Mouse (Mus musculus) heart, embryonic 16.5 days (tissue): Measurements from ENCODE around the gene Bco2. TPM values are rescaled to one million over a fixed set of nuclear protein-coding genes. Genes with fewer than 3 reads are reported as not detected.

ENCODE experiments used
- ATAC-seq: fragments of 200-750 bp; cut with Nextera tagmentation; replicated peaks from 2 replicates; pipeline ENCODE4 v1.8.0; 2017; ENCODE audit warnings: moderate number of reproducible peaks; ENCODE audit not compliant: insufficient read depth, low FRiP score; ENCODE audit errors: extremely low read depth
- H3K27ac ChIP-seq: fragments of 300-500 bp; sonication (generic); 2 replicates; pipeline ENCODE4 v1.5.1; 2014; ENCODE audit warnings: mild to moderate bottlenecking, low read length, control low read depth, moderate library complexity
- H3K27me3 ChIP-seq: fragments of 300-500 bp; sonication (generic); 2 replicates; pipeline ENCODE4 v1.6.1; 2014; ENCODE audit warnings: low read length, mixed read lengths; ENCODE audit not compliant: control insufficient read depth, insufficient read depth
- H3K36me3 ChIP-seq: fragments of 300-500 bp; sonication (generic); 2 replicates; pipeline ENCODE4 v1.6.1; 2014; ENCODE audit not compliant: control insufficient read depth, insufficient read depth
- H3K4me1 ChIP-seq: fragments of 300-500 bp; sonication (generic); 2 replicates; pipeline ENCODE4 v1.6.1; 2014; ENCODE audit warnings: low read length, mixed read lengths; ENCODE audit not compliant: control insufficient read depth, insufficient read depth
- H3K4me2 ChIP-seq: fragments of 300-500 bp; sonication (generic); 2 replicates; pipeline ENCODE4 v1.6.1; 2014; ENCODE audit warnings: low read depth, mild to moderate bottlenecking, control low read depth, low read length
- H3K4me3 ChIP-seq: fragments of 300-500 bp; sonication (generic); 2 replicates; pipeline ENCODE4 v1.5.1; 2014; ENCODE audit warnings: mild to moderate bottlenecking, control low read depth, low read length
- H3K9ac ChIP-seq: fragments of 300-500 bp; sonication (generic); 2 replicates; pipeline ENCODE4 v1.6.1; 2014; ENCODE audit warnings: low read length, control low read depth
- H3K9me3 ChIP-seq: fragments of 300-500 bp; sonication (generic); replicated peaks from 2 replicates; pipeline ENCODE4 v1.6.1; 2016; ENCODE audit warnings: low read length; ENCODE audit not compliant: control insufficient read depth
- WGBS: fragments of 180-500 bp; shearing (Covaris S2); extraction: QIAGEN DNeasy Blood & Tissue Kit; methylation state at CpG from one replicate; pipeline ENCODE4 v1.1.7; 2014; 5-methylcytosine and 5-hydroxymethylcytosine counted together
- polyA plus RNA-seq: library from polyadenylated mRNA; unstranded; fragments of >200 nt; fragmentation: Nextera tagmentation; extraction: Ambion mirVana; gene quantifications from 2 replicates; pipeline ENCODE4 v1.2.1, GENCODE M21; 2015

Gene Bco2
- 0.21 TPM in 1 of 2 replicates, not detected in the other for polyA plus RNA-seq

GRCm38 (mm10) chr9:50555094-50555446 lies at the start of gene Bco2:
Bco2 (minus strand) TSS chr9:50555181.
- H3K27me3 ChIP-seq, result no peaks in the 10 kb centered on the region
- 54% methylated on average over 2 of the region's 2 CpGs for WGBS

GRCm38 (mm10) chr9:50604338-50604737 lies 49.4 kb upstream of the Bco2 start:
- peak overlapping the region; percentile 97 for H3K4me3 ChIP-seq
- H3K27me3 ChIP-seq, result no peaks in the 10 kb centered on the region
- peaks cover 16% of the 10 kb centered on the region for H3K36me3 ChIP-seq
- peak overlapping the region; percentile 95 for H3K27ac ChIP-seq
- 3% methylated on average over 6 of the region's 6 CpGs for WGBS
- no peaks in the 10 kb centered on the region for H3K9me3 ChIP-seq
- 0 out of 2 replicates have a peak, but pooled peaks have one; percentile 3 for ATAC-seq
- peak overlapping the region; percentile 86 for H3K4me2 ChIP-seq
- peak overlapping the region; percentile 97 for H3K9ac ChIP-seq
- H3K4me1 ChIP-seq, result peaks cover 22% of the 10 kb centered on the region

More at GRCm38 (mm10) chr9:50555094-50555446, at the start of gene Bco2:
- H3K36me3 ChIP-seq, result no peaks in the 10 kb centered on the region
- 0 out of 2 replicates have a peak within 1 kb of the TSS, but pooled peaks have one; percentile 5 for H3K9ac ChIP-seq
- no peak within 1 kb of the TSS for H3K27ac ChIP-seq
- H3K4me1 ChIP-seq, result no peaks in the 10 kb centered on the region
- H3K4me3 ChIP-seq, result no peak within 1 kb of the TSS; the same call in 1 of the 2 replicates
- ATAC-seq, result no peak
- peak within 1 kb of the TSS; percentile 33; the same call in 1 of the 2 replicates for H3K4me2 ChIP-seq
- H3K9me3 ChIP-seq, result no peaks in the 10 kb centered on the region

GRCm38 (mm10) chr9:50603998-50604324 lies 49.0 kb upstream of the Bco2 start:
- no peaks in the 10 kb centered on the region for H3K27me3 ChIP-seq
- peaks cover 22% of the 10 kb centered on the region for H3K4me1 ChIP-seq
- no peaks in the 10 kb centered on the region for H3K9me3 ChIP-seq
- H3K4me2 ChIP-seq, result peak overlapping the region; percentile 86
- ATAC-seq, result peak; percentile 72
- H3K36me3 ChIP-seq, result peaks cover 20% of the 10 kb centered on the region
- peak overlapping the region; percentile 97 for H3K9ac ChIP-seq
- peak overlapping the region; percentile 97 for H3K4me3 ChIP-seq
- under 1% methylated on average over 24 of the region's 24 CpGs for WGBS
- H3K27ac ChIP-seq, result peak overlapping the region; percentile 95

GRCm38 (mm10) chr9:50603189-50603997 lies 48.4 kb upstream of the Bco2 start, which contains the start of the genes Sdhd and Timm8b:
Sdhd (minus strand) TSS chr9:50603812.
Timm8b (plus strand) TSS chr9:50603910.
- WGBS, result under 1% methylated on average over 48 of the region's 48 CpGs
- peaks cover 23% of the 10 kb centered on the region for H3K36me3 ChIP-seq
- ATAC-seq, result peak; percentile 98
- peak within 1 kb of the TSS; percentile 95 for H3K27ac ChIP-seq
- H3K27me3 ChIP-seq, result no peaks in the 10 kb centered on the region
- H3K9me3 ChIP-seq, result no peaks in the 10 kb centered on the region
- H3K4me3 ChIP-seq, result peak within 1 kb of the TSS; percentile 97
- peak within 1 kb of the TSS; percentile 97 for H3K9ac ChIP-seq
- peak within 1 kb of the TSS; percentile 86 for H3K4me2 ChIP-seq
- peaks cover 22% of the 10 kb centered on the region for H3K4me1 ChIP-seq

- Histone ChIP-seq H3K36me3 (peaks cover 32% of the 10 kb centered on the region), H3K9me3 (no peaks in the 10 kb centered on the region), H3K9ac (peak overlapping the region; percentile 97), H3K4me1 (peaks cover 22% of the 10 kb centered on the region), H3K27ac (peak overlapping the region; percentile 95), H3K27me3 (no peaks in the 10 kb centered on the region), H3K4me2 (peak overlapping the region; percentile 68), H3K4me3 (peak overlapping the region; percentile 97)
- no peak for ATAC-seq
- 62% methylated on average over 7 of the region's 7 CpGs for WGBS
Observed at GRCm38 (mm10) chr9:50602055-50602845, 47.3 kb upstream of the Bco2 start.

- Histone ChIP-seq H3K36me3 (peaks cover 39% of the 10 kb centered on the region), H3K9me3 (no peaks in the 10 kb centered on the region), H3K4me1 (peaks cover 22% of the 10 kb centered on the region), H3K4me3 (peak overlapping the region; percentile 97), H3K27me3 (no peaks in the 10 kb centered on the region), H3K9ac (peak overlapping the region; percentile 97), H3K4me2 (peak overlapping the region; percentile 68), H3K27ac (peak overlapping the region; percentile 95)
- ATAC-seq, result no peak
- 58% methylated on average over 6 of the region's 6 CpGs for WGBS
Observed at GRCm38 (mm10) chr9:50601536-50601935, 46.6 kb upstream of the Bco2 start.

- H3K36me3 ChIP-seq, result peaks cover 49% of the 10 kb centered on the region
Observed at GRCm38 (mm10) chr9:50596973-50597372, 42.0 kb upstream of the Bco2 start.

GRCm38 (mm10) chr9:50594794-50595417 lies 39.9 kb upstream of the Bco2 start:
- H3K4me2 ChIP-seq, result no peak overlapping the region
- H3K36me3 ChIP-seq, result peaks cover 44% of the 10 kb centered on the region
- no peak overlapping the region for H3K27ac ChIP-seq
- no peak overlapping the region for H3K9ac ChIP-seq
- H3K4me1 ChIP-seq, result no peaks in the 10 kb centered on the region
- no peak for ATAC-seq
- WGBS, result 74% methylated on average over 12 of the region's 12 CpGs
- no peaks in the 10 kb centered on the region for H3K27me3 ChIP-seq
- H3K9me3 ChIP-seq, result no peaks in the 10 kb centered on the region
- H3K4me3 ChIP-seq, result no peak overlapping the region

More at GRCm38 (mm10) chr9:50596973-50597372, 42.0 kb upstream of the Bco2 start:
- no peak for ATAC-seq
- Histone ChIP-seq H3K4me2 (no peak overlapping the region), H3K27me3 (no peaks in the 10 kb centered on the region), H3K4me3 (no peak overlapping the region), H3K4me1 (peaks cover 8% of the 10 kb centered on the region), H3K27ac (no peak overlapping the region), H3K9ac (no peak overlapping the region), H3K9me3 (no peaks in the 10 kb centered on the region)
- 90% methylated on average over 8 of the region's 8 CpGs for WGBS
